Mouse (Mus musculus): ENCODE data around the gene Egfl8. TPM values are rescaled to one million over a fixed set of nuclear protein-coding genes. Genes with fewer than 3 reads are reported as not detected.

Gene Egfl8
- total RNA-seq, 2 experiments from 2014 or later = 4.3 to 8.7 TPM

GRCm38 (mm10) chr17:34649106-34649864 lies 33.5 kb upstream of the Egfl8 start:
- no peak for DNase-seq (ENCODE audit: low spot score in 2 of 2)

- DNase-seq (ENCODE audit: low spot score in 2 of 2) = no peak
Measured at GRCm38 (mm10) chr17:34648141-34648890, 32.5 kb upstream of the Egfl8 start.

DNA sequence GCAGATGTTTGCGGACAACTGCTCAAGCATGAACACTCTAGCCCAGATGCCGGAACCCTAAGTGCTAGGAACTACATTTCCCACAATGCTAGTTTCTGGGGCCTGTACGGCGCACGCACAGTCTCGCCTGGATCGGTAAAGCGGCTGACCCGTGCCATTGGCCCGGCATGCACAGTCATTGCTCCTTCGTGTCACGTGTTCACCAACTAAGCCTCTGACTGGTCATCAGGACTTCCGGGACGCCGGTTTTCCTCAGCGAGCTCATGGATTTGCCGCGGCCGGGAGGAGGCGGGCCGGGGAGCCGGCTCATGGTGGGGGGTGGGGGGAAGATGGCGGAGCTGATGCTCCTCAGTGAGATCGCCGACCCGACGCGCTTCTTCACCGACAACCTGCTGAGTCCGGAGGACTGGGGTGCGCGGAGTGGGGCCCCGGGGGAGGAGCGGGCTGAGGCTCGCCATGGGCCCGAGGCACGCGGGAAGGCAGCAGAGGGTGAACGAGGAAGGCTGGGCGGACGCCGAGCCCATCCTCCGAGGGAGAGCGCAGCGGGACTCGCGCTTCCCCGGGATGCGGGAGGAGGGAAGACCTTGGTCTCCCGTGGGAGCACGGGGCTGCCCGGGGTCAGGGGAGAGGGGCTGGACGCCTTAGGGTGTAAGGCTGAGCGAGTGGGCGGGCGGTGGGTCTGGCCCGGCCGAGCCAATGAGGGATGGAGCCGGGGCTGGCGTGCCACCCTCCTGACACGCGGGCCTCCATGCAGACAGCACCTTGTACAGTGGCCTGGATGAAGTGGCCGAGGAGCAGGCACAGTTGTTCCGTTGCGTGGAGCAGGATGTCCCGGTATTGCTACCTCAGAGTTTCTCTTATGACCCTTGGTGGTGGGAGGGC lies 31.4 kb upstream of the Egfl8 start, which contains the start of gene Atf6b:
TSS of gene Atf6b (plus strand) at position 241 of the 882 bp plus-strand sequence.
- DNase-seq (ENCODE audit: low spot score in 2 of 2) = peak; percentile 92 to 98

- DNase-seq (ENCODE audit: low spot score in 2 of 2) = peak in 1 of 2 experiments; percentile 2
Measured at GRCm38 (mm10) chr17:34645831-34646511, 30.2 kb upstream of the Egfl8 start.

DNA sequence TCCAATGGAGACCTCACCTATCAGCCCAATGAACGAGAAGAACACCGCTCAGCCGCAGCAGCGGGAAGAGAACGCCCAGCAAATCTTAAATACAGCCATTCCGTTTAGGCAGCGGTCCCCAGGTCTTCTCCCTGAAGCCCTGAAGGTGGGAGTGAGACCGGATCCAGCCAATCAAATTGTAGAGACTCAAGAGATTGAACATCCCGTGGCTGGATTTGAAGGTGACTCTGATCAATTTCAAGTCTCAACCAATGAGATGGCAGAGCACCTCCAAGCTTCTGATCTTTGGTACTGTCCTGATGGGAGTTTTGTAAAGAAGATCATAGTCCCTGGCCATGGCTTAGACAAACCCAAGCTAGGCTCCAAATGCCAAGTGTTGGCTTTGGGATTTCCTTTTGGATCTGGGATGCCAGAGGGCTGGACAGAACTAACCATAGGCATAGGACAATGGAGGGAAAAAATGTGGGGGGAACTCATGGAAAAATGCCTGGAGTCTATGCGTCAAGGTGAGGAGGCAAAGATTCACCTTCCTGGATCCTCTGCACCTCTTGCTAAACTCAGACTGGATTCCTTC lies 29.6 kb upstream of the Egfl8 start:
- no peak for DNase-seq (ENCODE audit: low spot score in 2 of 2)

GRCm38 (mm10) chr17:34644608-34645007 lies 28.8 kb upstream of the Egfl8 start, which contains the start of gene Fkbpl:
Gene Fkbpl, plus strand, starts transcription at chr17:34644764.
- DNase-seq (ENCODE audit: low spot score in 2 of 2) = peak; percentile 95 to 98

DNA sequence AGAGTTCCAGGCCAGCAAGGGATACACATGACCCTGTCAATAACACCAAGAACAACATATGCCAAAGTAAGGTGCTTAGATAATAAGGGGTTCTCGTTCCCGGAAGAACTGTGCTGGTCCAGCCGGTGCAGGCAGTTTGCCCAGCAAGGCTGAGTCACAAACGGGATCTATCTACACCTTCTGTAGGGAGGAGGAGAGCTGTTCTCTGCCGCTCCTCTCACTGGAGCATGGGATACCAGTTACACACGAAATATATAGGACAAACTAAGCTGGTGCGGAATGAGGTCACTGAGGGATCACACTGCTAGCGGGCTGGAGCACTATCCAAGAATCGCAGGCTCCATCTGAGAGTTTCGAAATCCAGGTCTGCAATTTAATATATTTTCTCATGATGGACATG lies 28.2 kb upstream of the Egfl8 start:
- no peak for DNase-seq (ENCODE audit: low spot score in 2 of 2)

DNA sequence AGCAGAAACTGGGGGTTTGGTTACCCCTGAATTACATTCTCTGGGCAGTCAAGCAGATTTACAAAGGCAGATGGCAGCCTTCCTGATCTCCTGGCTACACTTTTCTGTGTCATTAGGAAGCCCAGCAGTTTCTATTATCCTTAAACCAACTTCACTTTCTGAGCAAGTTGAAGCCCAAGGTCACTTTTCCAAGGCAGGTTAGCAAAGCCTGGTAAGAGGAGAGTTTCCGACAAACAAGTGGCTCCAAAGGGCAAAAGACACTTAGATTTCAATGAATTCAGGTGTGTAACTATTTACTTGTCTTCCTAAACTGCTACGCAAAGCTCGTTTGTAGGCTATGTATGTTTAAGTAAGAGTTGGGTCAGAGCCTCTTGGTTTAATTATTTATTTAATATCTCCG lies 27.6 kb upstream of the Egfl8 start:
- DNase-seq (ENCODE audit: low spot score in 2 of 2) = no peak

GRCm38 (mm10) chr17:34641945-34642344 lies 26.2 kb upstream of the Egfl8 start:
- DNase-seq (ENCODE audit: low spot score in 2 of 2) = no peak

GRCm38 (mm10) chr17:34640778-34641601 lies 25.2 kb upstream of the Egfl8 start:
- DNase-seq (ENCODE audit: low spot score in 2 of 2) = peak in 1 of 2 experiments; percentile 73

DNA sequence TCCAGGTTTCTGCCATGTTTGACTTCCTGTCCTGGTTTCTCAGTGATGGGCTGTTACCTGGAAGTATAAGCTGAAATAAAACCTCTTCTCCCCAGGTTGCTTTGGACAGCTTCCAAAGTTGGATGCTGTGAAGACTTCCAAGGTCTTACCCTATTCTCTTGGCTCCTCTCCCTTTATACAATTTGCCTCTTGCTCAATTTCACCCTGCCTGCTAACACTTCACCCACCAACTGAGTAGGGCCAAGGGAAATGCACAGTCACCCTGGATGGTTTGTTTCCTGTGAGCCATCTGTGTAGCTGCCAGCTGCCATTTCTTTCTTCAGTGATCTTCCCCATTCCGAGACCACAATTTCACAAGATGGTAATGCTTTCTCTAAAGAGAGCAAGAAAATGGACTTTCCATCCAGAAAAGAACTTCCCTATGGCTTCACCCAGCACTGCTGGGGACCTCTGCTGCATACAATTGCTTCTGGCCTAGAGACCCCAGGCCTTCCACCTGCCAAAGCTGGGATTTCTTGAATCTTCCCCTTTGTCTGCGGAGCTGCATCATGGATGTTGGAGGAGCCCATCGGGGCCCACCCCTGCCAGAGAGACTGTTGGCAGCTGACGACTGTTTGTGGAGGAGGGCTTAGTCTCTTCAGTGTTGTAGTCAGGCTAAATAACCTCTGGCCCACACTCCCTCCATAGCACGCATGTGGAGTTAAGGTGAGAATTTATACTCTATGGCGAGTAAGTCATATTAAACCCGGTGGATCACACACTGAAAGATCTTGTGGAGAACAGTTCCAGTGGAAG lies 23.9 kb upstream of the Egfl8 start:
- no peak for DNase-seq (ENCODE audit: low spot score in 2 of 2)

DNA sequence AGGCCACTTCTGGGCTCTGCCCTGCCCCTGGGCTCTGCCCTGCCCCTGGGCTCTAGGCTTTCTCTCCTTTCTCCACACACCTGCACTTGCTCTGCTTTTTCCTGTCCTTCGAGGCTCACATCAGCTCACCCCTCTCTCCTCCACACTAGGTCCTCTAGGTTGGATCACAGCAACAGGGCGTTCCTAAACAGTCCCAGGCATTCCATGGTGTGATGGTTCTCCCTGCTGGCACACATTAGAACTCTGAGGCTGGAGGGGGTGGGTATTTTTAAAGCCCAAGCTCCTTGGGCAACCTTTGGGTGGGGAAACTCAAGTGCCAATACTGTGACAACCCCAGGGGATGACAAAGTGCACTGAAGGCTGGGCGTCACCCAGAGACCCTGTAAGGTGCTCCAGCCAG lies 21.7 kb upstream of the Egfl8 start:
- DNase-seq (ENCODE audit: low spot score in 2 of 2) = no peak

- no peak for DNase-seq (ENCODE audit: low spot score in 2 of 2)
Measured at GRCm38 (mm10) chr17:34635671-34636070, 19.9 kb upstream of the Egfl8 start.

- peak; percentile 80 to 93 for DNase-seq (ENCODE audit: low spot score in 2 of 2)
Measured at GRCm38 (mm10) chr17:34632261-34632691, 16.5 kb upstream of the Egfl8 start.

GRCm38 (mm10) chr17:34631647-34632046 lies 15.9 kb upstream of the Egfl8 start:
- DNase-seq (ENCODE audit: low spot score in 2 of 2) = no peak

DNA sequence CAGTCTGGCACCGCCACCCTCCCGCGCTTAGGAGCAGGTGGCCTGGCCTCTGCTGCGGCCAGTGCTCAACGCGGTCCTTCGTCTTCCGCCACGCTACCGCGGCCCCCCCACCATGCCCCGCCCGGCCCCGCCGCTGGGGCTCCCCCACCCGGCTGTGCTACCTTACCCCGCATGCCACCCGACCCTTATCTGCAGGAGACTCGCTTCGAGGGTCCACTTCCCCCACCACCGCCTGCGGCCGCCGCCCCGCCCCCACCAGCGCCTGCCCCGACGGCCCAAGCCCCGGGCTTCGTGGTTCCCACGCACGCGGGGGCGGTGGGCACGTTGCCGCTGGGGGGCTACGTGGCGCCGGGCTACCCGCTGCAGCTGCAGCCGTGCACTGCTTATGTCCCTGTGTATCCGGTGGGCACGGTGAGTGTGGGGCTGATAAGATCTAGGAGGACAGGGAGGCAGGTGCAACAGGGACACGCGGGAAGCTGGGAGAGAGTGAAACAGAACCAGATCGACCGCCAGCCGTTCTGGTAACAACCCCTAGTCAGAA lies 15.1 kb upstream of the Egfl8 start:
- DNase-seq (ENCODE audit: low spot score in 2 of 2) = no peak

- DNase-seq (ENCODE audit: low spot score in 2 of 2) = no peak
Measured at GRCm38 (mm10) chr17:34629796-34630603, 14.2 kb upstream of the Egfl8 start.
